Mouse (Mus musculus) cerebellum, postnatal 14 days (tissue): ENCODE measurements around the gene Strip2.

ENCODE experiments used
- DNase-seq, 2 experiments: peaks; one replicate each; pipeline ENCODE4 v3.0.0; 2021; ENCODE audit warnings: mixed read lengths in 2 of 2

Gene Strip2

GRCm38 (mm10) chr6:29916530-29917382, at the start of gene Strip2:
Gene Strip2 (plus strand): TSS chr6:29917012.
- DNase-seq = peak; percentile 98 to 99

GRCm38 (mm10) chr6:29868341-29868895, 48.4 kb upstream of the Strip2 start:
- no peak for DNase-seq

- DNase-seq = no peak
These were observed 43.2 kb upstream of the Strip2 start for GRCm38 (mm10) chr6:29873654-29874053.

- DNase-seq = peak in 1 of 2 experiments; percentile 22
These were observed 41.2 kb upstream of the Strip2 start for GRCm38 (mm10) chr6:29875576-29875975.

GRCm38 (mm10) chr6:29876782-29877181, 40.0 kb upstream of the Strip2 start:
- DNase-seq = no peak

- no peak for DNase-seq
These were observed 37.2 kb upstream of the Strip2 start for GRCm38 (mm10) chr6:29879579-29879978.

- no peak for DNase-seq
These were observed 36.0 kb upstream of the Strip2 start for GRCm38 (mm10) chr6:29880796-29881195.

GRCm38 (mm10) chr6:29881936-29882335, 34.9 kb upstream of the Strip2 start:
- no peak for DNase-seq

GRCm38 (mm10) chr6:29882870-29883269, 33.9 kb upstream of the Strip2 start:
- no peak for DNase-seq

GRCm38 (mm10) chr6:29891151-29891550, 25.7 kb upstream of the Strip2 start:
- DNase-seq = no peak

- no peak for DNase-seq
These were observed 19.8 kb upstream of the Strip2 start for GRCm38 (mm10) chr6:29896976-29897375.

- no peak for DNase-seq
These were observed 15.4 kb upstream of the Strip2 start for GRCm38 (mm10) chr6:29901450-29901849.

- DNase-seq = no peak
These were observed 14.6 kb upstream of the Strip2 start for GRCm38 (mm10) chr6:29902256-29902655.

GRCm38 (mm10) chr6:29903343-29903914, 13.4 kb upstream of the Strip2 start:
- DNase-seq = no peak

- no peak for DNase-seq
These were observed 12.5 kb upstream of the Strip2 start for GRCm38 (mm10) chr6:29904281-29904680.

GRCm38 (mm10) chr6:29910631-29911030, 6.2 kb upstream of the Strip2 start:
- peak in 1 of 2 experiments; percentile 28 for DNase-seq

GRCm38 (mm10) chr6:29913673-29914072, 3.1 kb upstream of the Strip2 start:
- no peak for DNase-seq

- DNase-seq = no peak
These were observed 2.7 kb upstream of the Strip2 start for GRCm38 (mm10) chr6:29914136-29914535.

GRCm38 (mm10) chr6:29915836-29916235, 976 bp upstream of the Strip2 start:
- DNase-seq = peak in 1 of 2 experiments; percentile 29

GRCm38 (mm10) chr6:29917383-29917720, 540 bp downstream of the Strip2 start:
- DNase-seq = peak in 1 of 2 experiments; percentile 66

- DNase-seq = no peak
These were observed 1.1 kb downstream of the Strip2 start for GRCm38 (mm10) chr6:29917947-29918346.

GRCm38 (mm10) chr6:29923501-29923900, 6.7 kb downstream of the Strip2 start:
- DNase-seq = peak; percentile 80 to 84

GRCm38 (mm10) chr6:29925594-29926219, 8.9 kb downstream of the Strip2 start:
- DNase-seq = no peak

GRCm38 (mm10) chr6:29930087-29930486, 13.3 kb downstream of the Strip2 start:
- no peak for DNase-seq
